Mouse (Mus musculus): Measurements from ENCODE around the gene Ddx28. TPM values are rescaled to one million over a fixed set of nuclear protein-coding genes. Genes with fewer than 3 reads are reported as not detected.
A peak's percentile ranks its signal among the peaks of the same experiment; 100 is the strongest.

Gene Ddx28
- total RNA-seq (2015; ENCODE audit: low replicate concordance) (0.77 and 1.3 TPM in 2 replicates), total RNA-seq (2017; ENCODE audit: low replicate concordance) (1.9 and 6.6 TPM in 2 replicates)

DNA sequence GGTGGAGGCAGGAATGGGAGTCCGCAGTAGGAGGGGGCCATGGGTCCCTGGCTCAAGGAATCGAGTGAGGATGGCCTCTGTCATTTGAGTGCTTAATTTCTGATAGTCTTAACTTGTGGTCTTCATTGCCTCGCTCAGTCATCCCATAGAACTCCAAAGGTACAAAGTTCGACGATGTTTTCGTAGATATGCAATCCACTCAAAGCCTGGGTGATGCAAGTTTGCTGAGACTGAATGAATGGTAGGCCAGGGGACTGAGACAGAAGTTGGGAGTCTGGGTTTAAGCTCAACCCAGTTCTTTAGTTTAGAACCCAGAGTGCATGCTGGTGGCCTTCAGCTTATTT lies at the start of gene Ddx28:
Gene Ddx28 (minus strand): TSS at position 240 of the 344 bp plus-strand sequence.
- ATAC-seq (replicated peaks; ENCODE audit: low FRiP score, poor library complexity, severe bottlenecking): no peak; the same call in 1 of the 2 replicates

GRCm38 (mm10) chr8:106060521-106060920 lies 48.8 kb upstream of the Ddx28 start:
- ATAC-seq (replicated peaks; ENCODE audit: low FRiP score, poor library complexity, severe bottlenecking): no peak

GRCm38 (mm10) chr8:106059613-106060371 lies 48.1 kb upstream of the Ddx28 start:
- peak; percentile 24; the same call in 1 of the 2 replicates for ATAC-seq (replicated peaks; ENCODE audit: low FRiP score, poor library complexity, severe bottlenecking)

DNA sequence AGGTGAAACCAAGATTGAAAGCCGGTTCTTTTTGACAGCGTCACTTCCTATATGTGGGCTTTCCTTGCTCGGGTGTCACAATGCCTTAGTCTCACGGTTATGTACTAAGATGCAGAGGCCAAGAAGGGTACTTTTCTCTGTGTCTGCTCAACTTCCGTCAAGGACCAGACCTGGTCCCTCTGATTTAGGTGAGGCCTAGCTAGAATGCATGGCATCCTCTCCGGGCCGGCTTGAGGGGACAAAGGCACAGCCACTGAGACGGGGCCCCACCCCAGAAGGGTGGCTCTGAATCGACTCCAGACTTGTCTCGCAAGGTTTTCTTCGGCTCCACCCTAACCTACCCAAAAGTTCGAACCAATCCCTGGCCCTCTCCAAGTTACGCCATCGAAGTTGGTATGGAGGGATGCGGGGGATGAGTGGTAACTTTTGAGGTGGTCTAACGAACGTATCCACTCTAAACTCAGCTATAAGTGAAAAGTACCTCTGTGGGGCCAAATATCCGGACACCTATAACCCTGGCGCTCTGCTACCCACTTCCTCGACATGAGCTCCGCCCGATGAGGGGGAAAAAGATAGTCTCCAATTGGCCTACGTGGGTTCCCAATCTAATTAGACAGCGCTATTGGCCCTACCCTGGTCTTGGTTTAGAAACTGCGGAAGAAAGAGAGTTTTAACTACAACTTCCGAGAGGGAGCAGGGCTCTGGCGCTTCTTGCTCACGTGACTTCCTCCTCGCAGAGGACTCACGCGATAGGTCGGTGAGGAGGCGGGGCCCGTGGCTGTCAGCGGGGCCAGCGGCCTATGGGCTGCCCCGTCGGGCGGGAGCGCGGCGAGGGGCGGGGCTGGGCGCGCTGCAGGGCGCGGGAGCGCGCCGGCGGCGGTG lies 47.3 kb upstream of the Ddx28 start, which contains the start of gene Nfatc3:
Gene Nfatc3 (plus strand): TSS at position 110 of the 882 bp plus-strand sequence.
- peak; percentile 93 for ATAC-seq (replicated peaks; ENCODE audit: low FRiP score, poor library complexity, severe bottlenecking)

- no peak for ATAC-seq (replicated peaks; ENCODE audit: low FRiP score, poor library complexity, severe bottlenecking)
These were observed 44.8 kb upstream of the Ddx28 start for GRCm38 (mm10) chr8:106056455-106056982.

GRCm38 (mm10) chr8:106055038-106055437 lies 43.4 kb upstream of the Ddx28 start:
- no peak for ATAC-seq (replicated peaks; ENCODE audit: low FRiP score, poor library complexity, severe bottlenecking)

DNA sequence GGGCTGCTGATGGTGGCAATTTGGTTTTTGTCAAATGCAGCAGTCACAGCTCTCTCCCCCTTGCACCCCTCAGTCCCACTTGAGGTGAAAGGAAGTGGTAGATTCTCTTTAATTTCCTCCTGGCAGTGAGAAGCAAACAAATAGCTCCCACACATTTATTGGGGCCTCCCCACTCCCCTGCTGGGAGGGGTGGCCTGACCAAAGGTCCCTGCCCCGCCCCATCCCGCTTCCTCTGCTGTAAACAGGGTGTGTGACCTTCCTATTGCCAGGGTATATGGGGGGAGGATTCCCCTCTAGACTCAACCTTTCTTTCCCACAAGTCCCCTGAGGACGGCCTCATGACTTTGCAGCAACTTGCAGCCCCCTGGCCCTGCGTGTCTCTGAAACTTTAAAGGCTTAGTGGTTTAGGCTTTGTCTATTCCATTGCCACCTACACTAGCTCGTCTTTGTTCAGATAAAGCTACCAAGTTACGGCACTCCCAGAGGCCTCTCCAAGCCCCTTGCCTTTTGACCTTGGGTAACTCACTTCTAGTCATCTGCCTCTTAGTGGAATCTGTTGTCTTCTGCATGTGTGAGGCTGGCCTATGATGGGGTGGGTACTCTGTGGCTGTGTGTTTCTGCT lies 42.6 kb upstream of the Ddx28 start:
- no peak for ATAC-seq (replicated peaks; ENCODE audit: low FRiP score, poor library complexity, severe bottlenecking)

DNA sequence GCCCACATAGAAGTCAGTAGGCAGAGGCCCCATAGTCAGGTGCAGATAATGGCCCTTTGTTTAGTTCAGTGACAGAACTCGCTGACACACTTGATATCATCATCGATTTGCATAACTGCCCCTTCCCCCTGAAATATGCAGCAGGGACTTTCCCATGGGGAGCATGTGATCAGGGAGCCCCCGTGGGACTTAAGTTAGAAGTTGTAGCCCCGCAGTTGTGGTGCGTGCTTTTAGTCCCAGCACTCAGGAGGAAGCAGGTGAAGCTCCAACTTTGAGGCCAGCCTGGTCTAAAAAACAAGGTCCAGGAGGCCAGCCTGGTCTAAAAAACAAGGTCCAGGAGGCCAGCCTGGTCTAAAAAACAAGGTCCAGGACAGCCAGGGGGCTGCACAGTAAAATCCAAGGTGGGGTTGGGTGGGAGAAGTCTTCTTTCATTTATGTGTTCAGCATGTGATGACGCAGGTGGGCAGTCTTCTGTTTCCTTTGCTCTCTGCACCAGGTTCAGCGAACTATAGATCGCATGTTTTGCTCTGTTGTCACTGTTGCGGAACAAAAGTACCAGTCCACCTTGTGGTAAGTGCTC lies 40.9 kb upstream of the Ddx28 start:
- no peak for ATAC-seq (replicated peaks; ENCODE audit: low FRiP score, poor library complexity, severe bottlenecking)

DNA sequence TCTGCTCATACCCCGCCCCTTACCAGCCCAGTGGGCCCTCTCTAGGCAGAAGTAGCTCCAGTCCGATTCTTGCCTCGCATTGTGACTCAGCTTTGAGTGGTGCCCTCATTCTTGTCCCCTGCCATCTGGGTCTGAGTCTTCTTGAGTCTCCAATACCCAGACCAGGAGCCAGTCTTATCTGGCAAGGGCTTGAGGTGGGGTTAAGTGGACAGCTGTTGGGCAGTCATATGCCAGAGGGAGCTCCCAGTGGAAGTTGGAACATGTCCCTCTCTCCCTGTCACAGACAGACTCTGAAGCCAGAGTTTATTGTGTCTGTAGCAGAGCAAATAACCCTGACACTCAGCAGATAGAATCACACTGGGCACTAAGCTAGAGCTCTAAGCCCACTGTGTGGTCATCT lies 39.4 kb upstream of the Ddx28 start:
- ATAC-seq (replicated peaks; ENCODE audit: low FRiP score, poor library complexity, severe bottlenecking): no peak

- ATAC-seq (replicated peaks; ENCODE audit: low FRiP score, poor library complexity, severe bottlenecking): no peak
These were observed 38.2 kb upstream of the Ddx28 start for GRCm38 (mm10) chr8:106049840-106050239.

DNA sequence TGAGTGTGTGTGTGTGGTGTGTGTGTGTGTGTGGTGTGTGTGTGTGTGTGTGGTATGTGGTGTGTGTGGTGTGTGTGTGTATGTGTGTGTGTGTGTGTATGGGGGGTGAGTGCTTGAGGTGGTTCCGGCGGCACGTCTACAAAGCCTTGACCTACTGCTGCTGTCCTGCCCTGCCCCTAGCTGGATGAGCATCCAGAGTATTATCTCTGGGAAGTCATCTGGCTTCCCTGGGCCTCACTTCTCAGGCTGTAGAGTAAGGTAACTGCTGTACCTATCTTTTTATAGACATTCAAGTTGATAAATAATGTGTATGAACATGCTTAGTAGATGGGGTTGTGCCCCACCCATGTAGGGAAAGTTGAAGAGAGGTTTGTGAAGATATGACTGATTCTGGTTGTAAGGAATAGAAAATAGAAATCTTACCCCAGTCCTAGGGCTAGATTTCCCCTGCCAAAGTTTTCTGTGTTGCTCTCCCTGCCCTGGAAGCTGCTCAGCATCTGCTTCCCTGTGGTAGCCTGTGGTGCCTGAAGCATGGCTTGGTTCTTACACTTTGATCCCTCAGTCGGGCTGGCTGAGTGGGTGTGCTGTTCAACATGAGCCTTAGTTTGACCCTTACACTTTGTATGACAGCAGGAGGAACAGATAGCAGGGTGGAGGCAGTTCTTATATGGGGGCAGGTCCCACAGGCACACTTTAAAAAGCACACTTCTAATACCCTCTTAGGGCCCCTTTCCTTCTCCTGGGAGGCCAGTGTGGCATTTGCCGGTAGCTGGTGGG lies 36.4 kb upstream of the Ddx28 start:
- ATAC-seq (replicated peaks; ENCODE audit: low FRiP score, poor library complexity, severe bottlenecking): no peak

GRCm38 (mm10) chr8:106046872-106047559 lies 35.3 kb upstream of the Ddx28 start:
- ATAC-seq (replicated peaks; ENCODE audit: low FRiP score, poor library complexity, severe bottlenecking): no peak

GRCm38 (mm10) chr8:106044151-106044550 lies 32.5 kb upstream of the Ddx28 start:
- peak; percentile 32; the same call in 1 of the 2 replicates for ATAC-seq (replicated peaks; ENCODE audit: low FRiP score, poor library complexity, severe bottlenecking)

DNA sequence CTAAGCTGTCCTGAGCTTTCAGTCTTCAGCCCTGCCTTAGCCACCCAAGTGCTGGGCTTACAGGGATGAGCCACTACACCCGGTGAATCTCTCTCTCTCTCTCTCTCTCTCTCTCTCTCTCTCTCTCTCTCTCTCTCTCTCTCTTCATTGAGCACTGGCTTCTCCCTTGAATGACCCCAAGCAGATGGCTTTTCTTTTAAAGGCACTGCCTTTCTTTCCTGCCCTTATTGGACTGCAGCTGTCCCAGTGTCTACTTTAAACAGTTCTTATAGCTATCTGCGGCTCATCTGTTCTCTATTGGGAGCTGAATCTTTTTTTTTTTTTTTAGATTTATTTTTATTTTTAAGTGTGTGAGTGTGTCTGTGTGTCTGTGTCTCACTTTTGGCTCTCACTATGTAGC lies 31.4 kb upstream of the Ddx28 start:
- ATAC-seq (replicated peaks; ENCODE audit: low FRiP score, poor library complexity, severe bottlenecking): no peak

- no peak for ATAC-seq (replicated peaks; ENCODE audit: low FRiP score, poor library complexity, severe bottlenecking)
These were observed 28.5 kb upstream of the Ddx28 start for GRCm38 (mm10) chr8:106040218-106040617.

GRCm38 (mm10) chr8:106039605-106040004 lies 27.9 kb upstream of the Ddx28 start:
- no peak for ATAC-seq (replicated peaks; ENCODE audit: low FRiP score, poor library complexity, severe bottlenecking)

GRCm38 (mm10) chr8:106038721-106039120 lies 27.0 kb upstream of the Ddx28 start:
- ATAC-seq (replicated peaks; ENCODE audit: low FRiP score, poor library complexity, severe bottlenecking): no peak

DNA sequence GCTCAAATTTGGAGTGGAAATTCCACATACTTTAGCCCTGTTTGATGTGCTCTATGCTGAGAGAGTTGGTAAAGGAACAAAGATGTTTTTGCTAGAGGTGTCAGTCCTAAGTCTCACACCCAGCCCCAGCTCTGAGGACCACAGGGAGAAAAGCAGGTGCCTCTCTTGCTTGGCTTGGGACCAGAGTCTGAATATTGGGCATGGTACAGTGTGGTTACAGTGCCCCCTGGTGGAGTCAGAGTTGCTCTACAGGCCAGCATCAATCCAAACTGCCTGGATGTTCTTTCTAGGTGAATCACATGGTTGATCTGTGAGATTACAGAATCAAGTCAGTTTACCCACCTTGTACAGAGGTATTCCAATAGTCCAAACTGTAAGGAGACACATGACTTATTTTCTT lies 10.8 kb upstream of the Ddx28 start:
- peak; percentile 92 for ATAC-seq (replicated peaks; ENCODE audit: low FRiP score, poor library complexity, severe bottlenecking)

Data from erythroblast, adult 5-6 weeks (primary cell).